Mouse (Mus musculus) midbrain, embryonic 12.5 days (tissue): ENCODE data around the gene Rrn3. TPM values are rescaled to one million over a fixed set of nuclear protein-coding genes. Genes with fewer than 3 reads are reported as not detected.

Source experiments
- ATAC-seq: fragments of 200-750 bp; cut with Nextera tagmentation; 2 replicates; pipeline ENCODE4 v1.8.0; 2017; ENCODE audit warnings: low read depth, moderate TSS enrichment, moderate library complexity; ENCODE audit not compliant: low FRiP score
- H3K27ac ChIP-seq: fragments of 300-500 bp; sonication (generic); replicated peaks from 2 replicates; pipeline ENCODE4 v1.5.1; 2016; ENCODE audit warnings: mild to moderate bottlenecking
- H3K27me3 ChIP-seq: fragments of 300-500 bp; sonication (generic); 2 replicates; pipeline ENCODE4 v1.6.1; 2016; ENCODE audit warnings: mild to moderate bottlenecking
- H3K36me3 ChIP-seq: fragments of 300-500 bp; sonication (generic); 2 replicates; pipeline ENCODE4 v1.6.1; 2016
- H3K4me1 ChIP-seq: fragments of 300-500 bp; sonication (generic); 2 replicates; pipeline ENCODE4 v1.6.1; 2016
- H3K4me2 ChIP-seq: fragments of 300-500 bp; sonication (generic); replicated peaks from 2 replicates; pipeline ENCODE4 v1.6.1; 2016; ENCODE audit warnings: mild to moderate bottlenecking, moderate library complexity
- H3K4me3 ChIP-seq: fragments of 300-500 bp; sonication (generic); 2 replicates; pipeline ENCODE4 v1.5.1; 2016; ENCODE audit warnings: mild to moderate bottlenecking
- H3K9ac ChIP-seq: fragments of 300-500 bp; sonication (generic); replicated peaks from 2 replicates; pipeline ENCODE4 v1.6.1; 2016; ENCODE audit warnings: mild to moderate bottlenecking, moderate library complexity
- H3K9me3 ChIP-seq: fragments of 300-500 bp; sonication (generic); 2 replicates; pipeline ENCODE4 v1.6.1; 2016; ENCODE audit warnings: mild to moderate bottlenecking
- WGBS: fragments of 180-500 bp; shearing (Covaris S2); methylation state at CpG from one replicate; pipeline ENCODE4 v1.1.7; 2016; 5-methylcytosine and 5-hydroxymethylcytosine counted together
- polyA plus RNA-seq: library from polyadenylated mRNA; unstranded; fragments of >200 nt; fragmentation: Nextera tagmentation; extraction: Ambion mirVana; gene quantifications from 2 replicates; pipeline ENCODE4 v1.2.1, GENCODE M21; 2016

Gene Rrn3
- polyA plus RNA-seq, 1 experiment from 2014 or later: 122 TPM

- no peak overlapping the region for H3K9ac ChIP-seq
- peaks cover 95% of the 10 kb centered on the region for H3K36me3 ChIP-seq
- no peak overlapping the region for H3K4me3 ChIP-seq
- no peaks in the 10 kb centered on the region for H3K4me1 ChIP-seq
- H3K27ac ChIP-seq: no peak overlapping the region
- WGBS: 94% methylated on average over 5 of the region's 5 CpGs
- H3K9me3 ChIP-seq: no peaks in the 10 kb centered on the region
- no peak for ATAC-seq
- no peaks in the 10 kb centered on the region for H3K27me3 ChIP-seq
- no peak overlapping the region for H3K4me2 ChIP-seq
Measured at GRCm38 (mm10) chr16:13796746-13797175, 16.3 kb downstream of the Rrn3 start.

DNA sequence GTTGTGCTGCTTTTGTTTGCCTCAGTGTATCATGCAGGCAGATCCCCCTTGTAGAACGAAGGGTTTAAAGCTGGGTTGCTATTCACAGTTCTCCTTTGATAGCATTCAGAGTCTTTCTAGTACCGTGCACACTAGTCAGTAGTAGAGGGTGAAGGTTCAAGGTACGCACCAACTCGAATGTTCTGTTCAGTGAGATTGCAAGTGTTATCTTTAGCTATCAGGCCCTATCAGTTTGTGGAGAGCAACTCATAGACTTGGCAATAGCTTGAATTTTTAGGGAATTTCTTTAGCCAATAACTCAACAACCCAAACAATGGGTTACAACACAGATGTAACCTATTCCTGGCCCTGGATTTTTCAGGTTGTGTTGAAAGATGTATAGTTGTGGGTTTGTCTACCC lies 20.7 kb downstream of the Rrn3 start:
- H3K36me3 ChIP-seq: peaks cover 90% of the 10 kb centered on the region
- WGBS: 97% methylated on average over 4 of the region's 4 CpGs

GRCm38 (mm10) chr16:13804666-13805065 lies 24.2 kb downstream of the Rrn3 start:
- Histone ChIP-seq H3K36me3 (peaks cover 90% of the 10 kb centered on the region), H3K27me3 (no peaks in the 10 kb centered on the region), H3K4me2 (no peak overlapping the region), H3K9ac (no peak overlapping the region), H3K4me1 (no peaks in the 10 kb centered on the region), H3K9me3 (no peaks in the 10 kb centered on the region), H3K4me3 (no peak overlapping the region), H3K27ac (no peak overlapping the region)
- no peak for ATAC-seq
- WGBS: 83% methylated on average over 5 of the region's 5 CpGs

More for the DNA sequence above, 20.7 kb downstream of the Rrn3 start:
- Histone ChIP-seq H3K4me2 (no peak overlapping the region), H3K4me1 (no peaks in the 10 kb centered on the region), H3K27ac (no peak overlapping the region), H3K9me3 (no peaks in the 10 kb centered on the region), H3K27me3 (no peaks in the 10 kb centered on the region), H3K9ac (no peak overlapping the region), H3K4me3 (no peak overlapping the region)
- ATAC-seq: no peak

DNA sequence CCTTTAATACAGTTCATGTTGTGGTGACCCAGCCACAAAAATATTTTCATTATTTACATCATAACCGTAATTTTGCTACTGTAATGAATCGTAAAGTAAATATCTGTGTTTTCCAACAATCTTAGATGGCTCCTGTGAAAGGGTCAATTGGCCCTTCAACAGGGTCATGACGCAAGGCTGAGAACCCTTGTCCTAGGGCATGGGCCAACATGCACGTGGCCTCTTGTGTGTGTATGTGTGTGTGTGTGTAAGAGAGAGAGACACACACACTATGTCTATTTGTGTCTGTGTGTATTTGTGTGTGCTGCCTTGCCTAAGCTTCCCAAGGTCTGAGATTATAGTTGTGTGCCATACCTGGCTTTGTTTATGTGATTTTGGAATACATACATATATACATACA lies 27.1 kb downstream of the Rrn3 start:
- WGBS: 95% methylated on average over 4 of the region's 4 CpGs
- Histone ChIP-seq H3K27me3 (no peaks in the 10 kb centered on the region), H3K9me3 (no peaks in the 10 kb centered on the region), H3K9ac (no peak overlapping the region), H3K36me3 (peaks cover 91% of the 10 kb centered on the region), H3K27ac (no peak overlapping the region), H3K4me1 (no peaks in the 10 kb centered on the region), H3K4me2 (no peak overlapping the region), H3K4me3 (no peak overlapping the region)
- no peak for ATAC-seq

- WGBS: 91% methylated on average over 7 of the region's 7 CpGs
- no peak for ATAC-seq
- no peak overlapping the region for H3K4me2 ChIP-seq
- H3K4me1 ChIP-seq: no peaks in the 10 kb centered on the region
- H3K36me3 ChIP-seq: peaks cover 94% of the 10 kb centered on the region
- no peak overlapping the region for H3K27ac ChIP-seq
- no peaks in the 10 kb centered on the region for H3K9me3 ChIP-seq
- H3K4me3 ChIP-seq: no peak overlapping the region
- H3K27me3 ChIP-seq: no peaks in the 10 kb centered on the region
- H3K9ac ChIP-seq: no peak overlapping the region
Measured at GRCm38 (mm10) chr16:13808410-13808809, 27.9 kb downstream of the Rrn3 start.

DNA sequence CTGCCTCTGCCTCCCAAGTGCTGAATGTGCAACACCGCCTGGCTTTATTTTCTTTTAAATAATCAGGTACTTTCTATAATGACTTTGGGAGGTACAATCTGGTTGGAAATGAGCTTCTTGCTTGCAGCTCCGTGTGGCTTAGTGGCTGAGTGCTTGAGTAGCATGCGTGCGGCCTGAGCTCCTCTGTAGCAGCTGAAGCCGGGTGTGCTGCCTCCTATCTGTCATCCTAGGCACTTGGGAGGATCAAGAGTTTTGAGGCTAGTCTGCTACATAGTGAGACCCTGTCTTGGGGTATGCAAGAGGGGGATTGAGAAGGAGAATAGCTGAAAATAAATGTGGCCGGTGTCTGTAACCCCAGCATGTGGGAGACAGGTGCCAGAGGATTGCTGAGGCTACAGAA lies 31.6 kb downstream of the Rrn3 start:
- Histone ChIP-seq H3K27ac (no peak overlapping the region), H3K9me3 (no peaks in the 10 kb centered on the region), H3K36me3 (peaks cover 87% of the 10 kb centered on the region), H3K9ac (no peak overlapping the region), H3K4me2 (no peak overlapping the region), H3K4me1 (no peaks in the 10 kb centered on the region), H3K27me3 (no peaks in the 10 kb centered on the region), H3K4me3 (no peak overlapping the region)
- 89% methylated on average over 6 of the region's 6 CpGs for WGBS
- no peak for ATAC-seq

- ATAC-seq: no peak
- Histone ChIP-seq H3K27me3 (no peaks in the 10 kb centered on the region), H3K27ac (no peak overlapping the region), H3K4me2 (no peak overlapping the region), H3K4me3 (no peak overlapping the region), H3K4me1 (peaks cover 5% of the 10 kb centered on the region), H3K36me3 (peaks cover 78% of the 10 kb centered on the region), H3K9me3 (no peaks in the 10 kb centered on the region), H3K9ac (no peak overlapping the region)
- 94% methylated on average over 3 of the region's 3 CpGs for WGBS
Measured at GRCm38 (mm10) chr16:13813200-13813599, 32.7 kb downstream of the Rrn3 start.

DNA sequence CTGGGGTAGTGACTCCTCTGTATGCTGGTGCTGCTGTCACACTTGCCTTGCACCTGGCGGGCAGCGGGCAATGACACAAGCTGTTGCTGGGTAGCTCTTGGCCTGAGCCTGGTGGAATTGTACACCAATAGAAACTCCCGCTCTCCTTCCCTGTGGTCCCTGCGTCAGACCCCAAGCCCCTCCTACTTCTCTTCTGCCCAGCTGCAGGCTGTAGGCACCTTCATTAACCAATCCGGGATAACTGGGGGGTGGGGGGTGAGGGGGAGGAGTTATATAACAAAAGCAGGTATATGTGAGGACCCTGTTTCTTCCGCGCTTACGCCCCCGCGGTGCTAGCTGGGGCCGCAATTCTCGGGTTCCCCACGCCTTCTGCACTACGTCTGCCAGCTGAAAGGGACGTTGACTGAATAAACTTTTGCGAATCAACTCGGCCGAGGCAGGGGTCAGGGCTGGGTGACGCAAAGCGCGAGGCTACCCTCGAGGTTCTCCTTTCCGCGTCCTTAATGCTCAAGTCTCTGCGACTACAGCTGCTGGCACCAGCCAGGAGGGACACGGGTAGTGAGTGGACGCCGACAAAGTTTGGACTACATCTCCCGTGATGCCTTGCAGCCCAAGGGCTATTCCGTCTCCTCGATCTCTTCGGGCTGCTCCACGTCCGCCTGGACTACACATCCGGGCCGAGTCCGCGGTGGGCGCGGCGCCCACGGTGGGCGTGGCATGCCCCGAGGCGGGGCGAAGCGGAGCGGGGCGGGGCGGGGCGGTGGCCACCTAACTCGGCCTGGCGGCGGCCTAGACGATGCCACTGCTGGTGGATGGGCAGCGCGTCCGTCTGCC lies 38.3 kb downstream of the Rrn3 start, which contains the start of gene Ntan1:
Gene Ntan1, plus strand, starts transcription at position 286 of the 834 bp plus-strand sequence.
- WGBS: under 1% methylated on average over 58 of the region's 58 CpGs
- peaks cover 17% of the 10 kb centered on the region for H3K4me1 ChIP-seq
- peak within 1 kb of the TSS; percentile 77 for H3K4me3 ChIP-seq
- H3K9me3 ChIP-seq: no peaks in the 10 kb centered on the region
- no peaks in the 10 kb centered on the region for H3K27me3 ChIP-seq
- peak; percentile 94 for ATAC-seq
- H3K4me2 ChIP-seq: peak within 1 kb of the TSS; percentile 79
- peaks cover 25% of the 10 kb centered on the region for H3K36me3 ChIP-seq
- H3K27ac ChIP-seq: peak within 1 kb of the TSS; percentile 95
- H3K9ac ChIP-seq: peak within 1 kb of the TSS; percentile 76

DNA sequence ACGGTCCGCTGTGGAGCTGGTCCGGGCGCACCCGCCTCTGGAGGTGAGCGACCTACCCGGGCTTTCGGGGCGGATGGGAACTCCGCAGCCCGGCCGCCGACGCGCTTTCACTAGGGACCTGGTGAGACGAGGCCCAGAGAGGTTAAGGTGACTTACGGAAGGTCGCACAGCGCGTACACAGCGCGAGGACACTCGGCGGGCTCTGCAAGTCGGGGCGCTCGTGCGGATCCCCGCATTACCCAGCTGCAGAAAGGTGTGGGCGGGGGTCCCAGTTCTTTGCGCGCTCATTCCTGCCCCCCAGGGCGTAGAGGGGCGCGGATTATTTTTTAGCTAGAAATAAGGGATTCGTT lies 38.9 kb downstream of the Rrn3 start:
- WGBS: under 1% methylated on average over 36 of the region's 36 CpGs
- peak; percentile 67 for ATAC-seq
- Histone ChIP-seq H3K27ac (peak overlapping the region; percentile 95), H3K36me3 (peaks cover 19% of the 10 kb centered on the region), H3K9ac (peak overlapping the region; percentile 76), H3K4me3 (peak overlapping the region; percentile 77), H3K4me2 (peak overlapping the region; percentile 79), H3K9me3 (no peaks in the 10 kb centered on the region), H3K27me3 (no peaks in the 10 kb centered on the region), H3K4me1 (peaks cover 17% of the 10 kb centered on the region)

GRCm38 (mm10) chr16:13819806-13820500 lies 39.4 kb downstream of the Rrn3 start:
- 45% methylated on average over 12 of the region's 12 CpGs for WGBS
- Histone ChIP-seq H3K36me3 (peaks cover 13% of the 10 kb centered on the region), H3K4me1 (peaks cover 17% of the 10 kb centered on the region), H3K27ac (peak overlapping the region; percentile 95; the same call in 1 of the 2 replicates), H3K9me3 (no peaks in the 10 kb centered on the region), H3K9ac (peak overlapping the region; percentile 76), H3K4me3 (peak overlapping the region; percentile 77), H3K27me3 (no peaks in the 10 kb centered on the region), H3K4me2 (peak overlapping the region; percentile 79)
- ATAC-seq: 0 out of 2 replicates have a peak, but pooled peaks have one; percentile 0

GRCm38 (mm10) chr16:13820771-13821170 lies 40.3 kb downstream of the Rrn3 start:
- 97% methylated on average over 5 of the region's 5 CpGs for WGBS
- Histone ChIP-seq H3K4me2 (peak overlapping the region; percentile 79), H3K27ac (no peak overlapping the region), H3K9me3 (no peaks in the 10 kb centered on the region), H3K4me1 (peaks cover 17% of the 10 kb centered on the region), H3K36me3 (peaks cover 5% of the 10 kb centered on the region; the same call in 1 of the 2 replicates), H3K9ac (no peak overlapping the region), H3K27me3 (no peaks in the 10 kb centered on the region), H3K4me3 (0 out of 2 replicates have a peak overlapping the region, but pooled peaks have one; percentile 77)
- no peak for ATAC-seq
